Mouse (Mus musculus) lung, adult 2 months (tissue): ENCODE measurements at regions not wholly inside any gene's neighbourhood (a gene's known extent, or its start where the extent isn't known, plus 50 kb on each side); places are given as distances from the start of the nearest gene placed in this dataset.

Experiments
- CTCF ChIP-seq: fragments of 200-500 bp; IDR thresholded peaks from 2 replicates; pipeline ENCODE4 v1.5.1; 2011; ENCODE audit warnings: mild to moderate bottlenecking, low read length, control low read depth; ENCODE audit not compliant: insufficient read depth
- POLR2A ChIP-seq: fragments of 200-500 bp; IDR thresholded peaks from 2 replicates; pipeline ENCODE4 v1.6.1; 2011; ENCODE audit warnings: low read depth, mild to moderate bottlenecking, control low read depth, low read length, borderline replicate concordance; ENCODE audit errors: extremely low read depth

- TF ChIP-seq CTCF, result no peak
- no peak for TF ChIP-seq POLR2A
Measured at GRCm38 (mm10) chr5:134800481-134800880, 53.4 kb upstream of the Eln start.
